Mouse (Mus musculus) skeletal muscle tissue, adult 2 months (tissue): Measurements from ENCODE around the gene Ube2ql1.

Source experiments
- DNase-seq: peaks from one replicate; pipeline ENCODE4 v3.0.0-alpha.2; 2012; ENCODE audit warnings: low read depth, low spot score

The Ube2ql1 gene

GRCm38 (mm10) chr13:69708236-69708635 is 31.5 kb downstream of the Ube2ql1 start:
- DNase-seq: no peak

GRCm38 (mm10) chr13:69707496-69707895 is 32.2 kb downstream of the Ube2ql1 start:
- no peak for DNase-seq

- no peak for DNase-seq
Measured at GRCm38 (mm10) chr13:69706919-69707318, 32.8 kb downstream of the Ube2ql1 start.

GRCm38 (mm10) chr13:69703505-69703904 is 36.2 kb downstream of the Ube2ql1 start:
- no peak for DNase-seq

- no peak for DNase-seq
Measured at GRCm38 (mm10) chr13:69701397-69701796, 38.3 kb downstream of the Ube2ql1 start.

- no peak for DNase-seq
Measured at GRCm38 (mm10) chr13:69700827-69701226, 38.9 kb downstream of the Ube2ql1 start.

GRCm38 (mm10) chr13:69696333-69696991 is 43.2 kb downstream of the Ube2ql1 start:
- DNase-seq: no peak

- DNase-seq: peak; percentile 4
Measured at GRCm38 (mm10) chr13:69691074-69691473, 48.6 kb downstream of the Ube2ql1 start.

- no peak for DNase-seq
Measured at GRCm38 (mm10) chr13:69687023-69687422, 52.7 kb downstream of the Ube2ql1 start.

- DNase-seq: no peak
Measured at GRCm38 (mm10) chr13:69685406-69685818, 54.3 kb downstream of the Ube2ql1 start.

- DNase-seq: no peak
Measured at GRCm38 (mm10) chr13:69673921-69674618, 65.6 kb downstream of the Ube2ql1 start.

- no peak for DNase-seq
Measured at GRCm38 (mm10) chr13:69673197-69673920, 66.3 kb downstream of the Ube2ql1 start.

- DNase-seq: no peak
Measured at GRCm38 (mm10) chr13:69672565-69672964, 67.1 kb downstream of the Ube2ql1 start.

- no peak for DNase-seq
Measured at GRCm38 (mm10) chr13:69672121-69672520, 67.6 kb downstream of the Ube2ql1 start.

- no peak for DNase-seq
Measured at GRCm38 (mm10) chr13:69654508-69654907, 85.2 kb downstream of the Ube2ql1 start.
